Mouse (Mus musculus) induced T-regulatory cell, adult 2 months (primary cell): ENCODE data around the gene Cntnap5b.
"Not testable (repeated sequence)": the region's sequence is repeated elsewhere in the genome, so short reads cannot be mapped to it uniquely, and the experiment has no call there.

Experiments used
- DNase-seq: peaks from one replicate; pipeline ENCODE4 v3.0.0-alpha.2; 2012; ENCODE audit warnings: low read depth

Cntnap5b gene

DNA sequence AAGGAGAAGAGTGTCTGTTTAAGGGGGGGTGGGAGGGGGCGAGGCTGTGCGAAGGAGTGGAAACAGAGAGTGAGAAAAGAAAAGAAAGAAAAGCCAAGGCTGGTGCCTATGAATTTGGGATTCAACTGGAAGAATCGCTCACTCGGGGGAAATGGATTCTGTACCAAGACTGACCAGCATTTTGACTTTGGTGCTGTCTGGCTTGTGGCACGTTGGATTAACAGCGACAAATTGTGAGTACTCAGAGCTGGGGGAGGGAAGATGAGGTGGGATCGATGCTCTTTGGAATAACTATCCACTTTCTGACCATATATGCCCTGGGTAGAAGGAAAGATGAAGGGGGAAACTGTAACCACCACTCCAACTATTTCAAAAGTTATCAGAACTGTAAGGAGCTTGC is at the start of gene Cntnap5b:
Gene Cntnap5b (plus strand): TSS at position 152 of the 400 bp plus-strand sequence.
- no peak for DNase-seq

GRCm38 (mm10) chr1:99759996-99760395 is 12.6 kb upstream of the Cntnap5b start:
- DNase-seq: no peak

DNA sequence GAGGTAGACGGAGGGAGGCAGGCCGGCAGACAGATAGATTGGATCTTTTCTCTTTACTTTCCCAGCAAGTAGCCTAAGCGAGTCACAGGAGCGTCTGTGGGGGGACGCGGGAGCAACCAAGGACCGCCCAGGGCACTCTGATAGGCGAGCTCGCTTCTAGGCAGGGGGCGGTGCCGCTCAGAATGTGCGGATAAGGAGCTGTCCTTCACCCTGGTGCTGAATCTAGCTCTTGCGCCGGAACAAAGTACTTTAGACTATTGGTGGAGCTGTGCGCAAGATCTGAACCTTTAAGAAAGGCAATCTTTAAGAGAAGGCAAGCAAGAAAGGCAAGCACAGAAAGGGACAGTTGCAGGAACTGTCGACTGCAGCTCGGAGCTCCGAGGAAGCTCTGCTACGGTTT is 382 bp upstream of the Cntnap5b start:
- DNase-seq: no peak

DNA sequence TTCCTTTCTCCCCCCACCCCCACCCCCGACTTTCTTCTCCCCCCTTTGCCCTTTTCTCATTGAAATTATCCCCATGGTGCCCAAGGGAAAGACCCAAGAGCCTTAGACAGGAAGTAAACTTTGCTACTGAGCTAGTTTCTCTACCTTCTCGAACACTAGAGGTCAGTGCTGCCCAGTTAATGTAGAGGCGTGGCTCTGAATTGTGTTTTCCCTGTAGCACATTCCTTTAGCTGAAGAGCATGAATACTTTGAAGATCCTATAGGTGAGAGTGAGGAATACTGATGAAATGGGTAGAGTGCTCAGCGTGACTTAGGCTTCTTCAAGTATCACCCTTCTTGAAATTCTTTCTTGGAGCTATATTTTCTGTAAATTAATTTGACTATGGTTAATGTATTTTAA is 1.6 kb downstream of the Cntnap5b start:
- no peak for DNase-seq

GRCm38 (mm10) chr1:99813334-99814110 is 41.0 kb downstream of the Cntnap5b start:
- no peak for DNase-seq

DNA sequence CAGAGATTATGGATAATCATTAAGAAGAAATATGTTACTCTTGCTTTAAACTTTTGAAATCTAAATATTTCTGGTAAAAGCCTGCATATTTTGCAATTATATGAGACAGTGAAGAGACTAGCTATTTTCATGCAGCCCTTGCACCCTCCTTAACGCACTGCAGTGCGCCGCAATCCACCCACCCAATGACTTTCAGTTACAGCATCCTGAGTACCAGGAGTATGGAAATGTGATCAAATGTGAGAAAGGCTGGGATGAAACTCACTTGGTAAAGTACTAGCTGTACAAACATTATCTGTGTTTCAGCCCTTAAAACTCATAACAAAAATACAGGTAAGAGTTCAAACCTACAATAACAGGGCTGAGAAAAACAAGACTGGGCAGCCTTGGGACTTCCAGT is 99.8 kb downstream of the Cntnap5b start:
- DNase-seq: no peak

DNA sequence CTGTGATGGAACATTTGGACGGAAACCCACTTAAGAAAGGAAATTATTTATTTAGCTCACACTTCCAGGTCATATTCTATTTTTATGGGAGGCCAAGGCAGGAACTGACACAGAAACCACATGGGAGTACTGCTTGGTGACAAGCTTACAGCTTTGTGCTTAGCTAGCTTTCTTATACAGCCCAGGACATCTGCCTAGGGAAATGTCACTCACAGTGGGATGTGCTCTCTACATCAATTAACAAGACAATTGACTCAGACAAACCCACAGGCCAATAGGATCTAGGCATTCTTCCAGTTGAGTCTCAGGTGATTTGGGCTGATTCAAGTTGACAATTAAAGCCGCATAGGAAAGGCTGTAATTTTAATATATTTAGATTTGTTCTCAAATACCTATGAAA is 135.2 kb downstream of the Cntnap5b start:
- DNase-seq: no peak

DNA sequence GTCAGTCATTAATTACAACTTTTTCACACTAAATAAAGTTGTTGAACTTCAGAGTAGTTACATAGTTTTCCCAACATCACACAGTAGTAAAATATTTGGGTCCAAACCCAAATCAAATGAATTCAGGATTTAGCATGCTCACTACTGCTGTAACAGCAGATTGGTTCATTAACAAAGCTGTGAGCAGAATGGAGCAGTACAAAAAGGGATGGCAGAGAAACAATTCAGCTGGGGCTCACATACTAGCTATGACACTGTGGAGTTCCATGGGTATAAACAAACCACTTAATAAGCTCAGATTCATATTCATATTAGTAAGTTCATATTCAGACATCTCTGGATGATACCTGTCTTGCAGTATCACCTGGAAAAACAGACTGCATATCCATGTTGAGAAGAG is 170.9 kb downstream of the Cntnap5b start:
- DNase-seq: no peak

GRCm38 (mm10) chr1:99959428-99959987 is 186.9 kb downstream of the Cntnap5b start:
- no peak for DNase-seq

DNA sequence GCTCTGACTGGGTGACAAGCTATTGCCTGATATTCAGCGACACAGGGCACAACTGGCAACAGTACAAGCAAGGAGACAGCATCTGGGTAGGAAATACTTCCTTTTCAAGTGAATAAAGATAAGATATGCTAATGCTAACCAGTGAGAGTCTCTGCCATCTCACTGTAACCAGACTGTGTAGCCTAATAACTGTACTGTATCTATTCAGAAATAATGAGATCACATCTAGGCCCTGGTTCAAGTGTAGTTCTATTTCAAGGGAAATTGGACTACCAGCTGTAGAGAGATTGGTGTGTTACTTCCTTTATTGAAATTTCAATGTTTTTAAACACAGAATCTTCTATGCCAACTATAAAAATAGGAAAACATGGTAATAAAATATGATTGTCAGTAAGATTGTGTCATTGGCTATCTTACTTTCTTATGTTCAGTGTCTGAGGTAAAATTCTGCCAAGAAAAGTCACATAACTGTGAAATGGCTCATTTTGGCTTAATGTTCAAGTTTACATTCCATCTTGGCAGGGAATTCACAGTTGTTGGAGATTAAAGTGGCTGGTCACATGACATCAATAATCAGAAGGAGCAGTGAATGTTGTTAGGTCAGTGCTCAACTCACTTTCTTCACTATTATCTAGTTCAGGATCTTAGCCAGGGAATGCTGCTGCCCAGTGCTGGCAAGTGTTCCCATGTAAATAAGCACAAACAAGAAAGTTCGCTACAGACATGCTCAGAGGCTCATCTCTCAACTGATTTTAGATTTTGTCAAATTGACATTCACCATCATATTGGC is 194.9 kb downstream of the Cntnap5b start:
- DNase-seq: no peak

DNA sequence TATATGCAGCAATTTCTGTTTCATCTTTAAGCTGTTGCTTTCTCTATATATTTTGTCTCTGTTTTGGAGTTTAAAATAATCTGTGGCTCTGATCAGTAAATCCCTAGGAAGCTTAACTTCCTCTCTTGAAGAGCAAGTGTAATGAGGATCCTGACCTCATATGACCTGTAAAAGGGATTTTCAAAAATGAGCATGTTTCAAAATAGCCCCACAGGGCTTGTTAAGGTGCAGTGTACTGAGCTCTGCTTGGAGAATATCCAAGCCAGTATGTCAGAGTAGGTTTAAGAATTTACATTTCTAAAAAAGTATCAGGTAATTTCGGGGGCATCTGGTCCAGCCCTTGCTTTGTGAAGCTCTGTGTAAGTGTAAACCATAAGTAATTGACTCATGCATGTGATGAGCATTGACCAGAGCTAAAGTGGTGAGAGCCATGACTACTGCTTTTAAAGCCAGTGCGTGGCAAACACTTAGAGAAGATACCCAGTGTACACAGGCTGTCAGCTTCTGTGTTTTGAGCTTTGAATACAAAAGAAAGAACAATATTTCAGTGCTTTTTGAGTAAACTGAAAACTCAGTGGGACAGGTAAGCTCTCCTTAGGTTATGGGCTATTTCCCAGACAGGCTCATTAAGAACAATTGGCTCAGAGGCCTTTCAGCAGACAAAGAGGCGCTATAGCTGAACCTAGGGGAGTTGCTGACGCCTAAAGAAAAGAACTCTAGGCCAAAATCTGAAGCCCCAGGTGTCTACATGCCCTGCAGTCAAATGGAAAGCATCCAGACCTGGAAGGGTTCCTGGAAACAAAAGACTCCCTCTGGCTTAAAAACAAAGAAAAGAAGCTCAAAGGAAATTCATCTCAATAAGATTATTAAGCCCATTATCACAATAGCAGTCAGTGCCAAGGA is 197.9 kb downstream of the Cntnap5b start:
- no peak for DNase-seq

DNA sequence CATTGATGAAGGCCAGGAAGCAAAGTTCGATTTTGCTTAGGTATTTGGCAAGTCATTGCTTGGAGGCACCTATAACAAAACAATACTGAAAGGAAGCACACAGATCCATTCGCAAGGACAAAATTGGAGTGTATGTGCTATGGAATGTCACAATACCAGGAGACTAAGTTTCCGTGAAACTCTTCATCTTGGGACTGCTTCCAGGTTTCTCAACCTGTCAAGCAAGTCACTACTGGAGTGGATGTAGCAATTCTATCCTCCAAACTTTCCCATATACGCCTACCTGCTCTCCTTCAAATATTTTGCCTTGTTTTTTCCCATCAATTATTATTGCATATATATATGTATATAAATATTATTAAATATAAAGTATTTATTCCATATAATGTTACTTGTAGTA is 228.7 kb downstream of the Cntnap5b start:
- not testable (repeated sequence) for DNase-seq

DNA sequence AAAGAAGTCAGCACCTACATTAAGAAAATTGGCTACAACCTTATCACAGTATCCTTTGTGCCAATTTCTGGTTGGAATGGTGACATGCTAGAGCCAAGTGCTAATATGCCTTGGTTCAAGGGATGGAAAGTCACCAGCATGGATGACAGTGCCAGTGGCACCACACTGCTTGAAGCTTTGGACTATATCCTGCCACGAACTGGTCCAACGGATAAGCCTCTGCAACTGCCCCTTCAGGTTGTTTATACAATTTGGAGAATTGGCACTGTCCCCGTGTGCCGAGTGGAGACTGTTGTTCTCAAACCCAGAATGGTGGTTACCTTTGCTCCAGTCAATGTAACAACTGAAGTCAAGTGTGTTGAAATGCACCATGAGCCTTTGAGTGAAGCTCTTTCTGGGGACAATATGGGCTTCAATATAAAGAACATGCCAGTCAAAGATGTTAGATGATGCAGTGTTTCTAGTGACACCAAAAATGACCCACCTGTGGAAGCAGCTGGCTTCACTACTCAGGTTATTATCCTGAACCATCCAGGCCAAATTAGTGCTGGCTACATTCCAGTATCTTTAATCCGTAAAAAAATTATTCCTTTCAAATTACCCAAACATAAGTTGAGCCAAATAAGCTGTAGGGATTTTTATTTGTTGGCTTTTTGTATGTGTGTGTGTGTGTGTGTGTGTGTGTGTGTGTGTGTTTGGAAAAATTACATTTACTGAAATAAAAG is 233.6 kb downstream of the Cntnap5b start:
- no peak for DNase-seq

DNA sequence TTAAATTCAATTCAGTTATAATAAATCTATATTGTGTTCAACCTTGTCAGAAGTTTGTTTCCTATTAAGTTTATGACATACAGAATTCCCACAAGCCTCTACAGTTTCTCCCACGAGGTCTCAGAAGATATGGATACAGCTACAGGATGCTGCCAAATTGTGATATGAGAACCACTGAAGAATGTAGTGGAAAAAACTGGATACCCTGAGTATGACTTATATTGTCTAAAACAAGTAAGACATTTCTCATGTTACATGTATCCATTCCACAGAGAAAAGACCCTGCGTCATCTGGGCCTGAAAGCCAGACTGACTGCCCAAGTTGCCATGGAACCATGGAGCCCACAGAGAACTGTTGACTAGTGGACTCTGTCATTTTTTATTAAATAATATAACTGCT is 269.2 kb downstream of the Cntnap5b start:
- DNase-seq: no peak

GRCm38 (mm10) chr1:100079812-100080211 is 307.2 kb downstream of the Cntnap5b start:
- no peak for DNase-seq

GRCm38 (mm10) chr1:100100516-100100915 is 328.0 kb downstream of the Cntnap5b start:
- DNase-seq: no peak

GRCm38 (mm10) chr1:100101017-100101416 is 328.5 kb downstream of the Cntnap5b start:
- no peak for DNase-seq

- DNase-seq: no peak
These were observed 331.8 kb downstream of the Cntnap5b start for GRCm38 (mm10) chr1:100104343-100104742.

DNA sequence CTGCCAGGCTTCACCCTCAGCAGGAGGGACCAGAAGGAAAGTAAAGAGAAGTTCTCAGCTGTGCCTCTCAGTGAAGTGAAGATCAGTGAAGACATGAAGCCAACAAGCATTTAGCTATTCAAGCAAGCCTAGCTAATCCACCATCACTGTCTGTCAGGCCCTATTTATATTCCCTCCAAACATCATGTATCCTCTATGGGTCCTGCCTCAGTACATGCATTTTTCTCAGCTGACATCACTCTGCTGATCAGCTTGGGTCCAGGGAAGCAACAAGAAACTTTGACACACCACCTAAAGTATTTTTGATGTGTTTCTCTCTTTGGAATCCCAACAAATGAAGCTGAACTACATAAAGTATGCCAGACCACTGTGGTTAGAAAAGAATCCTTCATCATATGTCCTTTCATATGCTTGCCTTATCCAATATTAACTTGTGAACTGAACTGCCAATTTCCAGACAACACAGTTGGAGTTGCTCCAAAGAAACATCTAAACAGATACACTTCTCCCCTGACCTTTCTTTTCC is 349.9 kb downstream of the Cntnap5b start:
- no peak for DNase-seq

GRCm38 (mm10) chr1:100163588-100164357 is 391.2 kb downstream of the Cntnap5b start:
- DNase-seq: no peak
